Mouse (Mus musculus): ENCODE results near the gene 1700017B05Rik. TPM values are rescaled to one million over a fixed set of nuclear protein-coding genes. Genes with fewer than 3 reads are reported as not detected.

Gene 1700017B05Rik
- total RNA-seq, 1 experiment: 35.6 TPM

- peaks cover 20% of the 10 kb centered on the region for H3K36me3 ChIP-seq (ENCODE audit: control insufficient read depth, insufficient read depth, low read length, poor library complexity, severe bottlenecking)
- DNase-seq (ENCODE audit: low read depth, low spot score): no peak
- H3K9ac ChIP-seq (ENCODE audit: insufficient read depth, low read depth, low read length, poor library complexity, severe bottlenecking): no peak overlapping the region
- no peaks in the 10 kb centered on the region for H3K9me3 ChIP-seq (ENCODE audit: control insufficient read depth, insufficient read depth, low read depth, low read length)
- H3K27ac ChIP-seq (ENCODE audit: insufficient read depth, low read depth, low read length, poor library complexity, severe bottlenecking): no peak overlapping the region
- H3K4me3 ChIP-seq (ENCODE audit: insufficient read depth in 1 of 2, low read depth in 1 of 2, low read length in 2 of 2, poor library complexity in 1 of 2, severe bottlenecking in 1 of 2): no peak overlapping the region
- H3K4me1 ChIP-seq (ENCODE audit: control insufficient read depth in 2 of 2, insufficient read depth in 2 of 2, low read length in 2 of 2, poor library complexity in 1 of 2): peaks cover 6 to 21% of the 10 kb centered on the region in 2 experiments; a peak in 3 of 4 replicates
- TF ChIP-seq HCFC1 (IDR thresholded peaks at IDR 0.05; ENCODE audit: borderline replicate concordance, insufficient read depth, low read length) (no peak), MAFK (IDR thresholded peaks at IDR 0.05; ENCODE audit: insufficient read depth, low read depth, low read length) (no peak), ZNF384 (IDR thresholded peaks at IDR 0.05; ENCODE audit: low read depth, low read length) (no peak), CHD2 (IDR thresholded peaks at IDR 0.05; ENCODE audit: low read depth, low read length) (no peak), ZC3H11A (IDR thresholded peaks at IDR 0.05; ENCODE audit: borderline replicate concordance, low read depth, low read length) (no peak)
- in situ Hi-C loops (cut with MboI; ENCODE audit: low sequenced_read_pairs in 2 of 2, unreplicated experiment in 2 of 2): no loop called here
Observed at GRCm38 (mm10) chr9:57248030-57248942, 14.1 kb downstream of the 1700017B05Rik start.

GRCm38 (mm10) chr9:57247201-57247671, 15.2 kb downstream of the 1700017B05Rik start:
- Histone ChIP-seq H3K27ac (ENCODE audit: insufficient read depth, low read depth, low read length, poor library complexity, severe bottlenecking) (no peak overlapping the region), H3K9ac (ENCODE audit: insufficient read depth, low read depth, low read length, poor library complexity, severe bottlenecking) (no peak overlapping the region), H3K4me1 (ENCODE audit: control insufficient read depth in 2 of 2, insufficient read depth in 2 of 2, low read length in 2 of 2, poor library complexity in 1 of 2) (peaks cover 6 to 26% of the 10 kb centered on the region in 2 experiments; a peak in 3 of 4 replicates), H3K4me3 (ENCODE audit: insufficient read depth in 1 of 2, low read depth in 1 of 2, low read length in 2 of 2, poor library complexity in 1 of 2, severe bottlenecking in 1 of 2) (no peak overlapping the region), H3K9me3 (ENCODE audit: control insufficient read depth, insufficient read depth, low read depth, low read length) (no peaks in the 10 kb centered on the region), H3K36me3 (ENCODE audit: control insufficient read depth, insufficient read depth, low read length, poor library complexity, severe bottlenecking) (peaks cover 9% of the 10 kb centered on the region)
- in situ Hi-C loops (cut with MboI; ENCODE audit: low sequenced_read_pairs in 2 of 2, unreplicated experiment in 2 of 2): no loop called here
- TF ChIP-seq HCFC1 (IDR thresholded peaks at IDR 0.05; ENCODE audit: borderline replicate concordance, insufficient read depth, low read length) (no peak), CHD2 (IDR thresholded peaks at IDR 0.05; ENCODE audit: low read depth, low read length) (no peak), ZNF384 (IDR thresholded peaks at IDR 0.05; ENCODE audit: low read depth, low read length) (no peak), MAFK (IDR thresholded peaks at IDR 0.05; ENCODE audit: insufficient read depth, low read depth, low read length) (no peak), ZC3H11A (IDR thresholded peaks at IDR 0.05; ENCODE audit: borderline replicate concordance, low read depth, low read length) (no peak)
- no peak for DNase-seq (ENCODE audit: low read depth, low spot score)

- no peak overlapping the region for H3K27ac ChIP-seq (ENCODE audit: insufficient read depth, low read depth, low read length, poor library complexity, severe bottlenecking)
- H3K36me3 ChIP-seq (ENCODE audit: control insufficient read depth, insufficient read depth, low read length, poor library complexity, severe bottlenecking): peaks cover 2% of the 10 kb centered on the region; the same call in 1 of the 2 replicates
- H3K4me1 ChIP-seq (ENCODE audit: control insufficient read depth in 2 of 2, insufficient read depth in 2 of 2, low read length in 2 of 2, poor library complexity in 1 of 2): peaks cover 6 to 27% of the 10 kb centered on the region in 2 experiments; a peak in 3 of 4 replicates
- no peaks in the 10 kb centered on the region for H3K9me3 ChIP-seq (ENCODE audit: control insufficient read depth, insufficient read depth, low read depth, low read length)
- no peak overlapping the region for H3K9ac ChIP-seq (ENCODE audit: insufficient read depth, low read depth, low read length, poor library complexity, severe bottlenecking)
- in situ Hi-C loops (cut with MboI; ENCODE audit: low sequenced_read_pairs in 2 of 2, unreplicated experiment in 2 of 2): no loop called here
- H3K4me3 ChIP-seq (ENCODE audit: insufficient read depth in 1 of 2, low read depth in 1 of 2, low read length in 2 of 2, poor library complexity in 1 of 2, severe bottlenecking in 1 of 2): no peak overlapping the region
- no peak for DNase-seq (ENCODE audit: low read depth, low spot score)
- TF ChIP-seq CHD2 (IDR thresholded peaks at IDR 0.05; ENCODE audit: low read depth, low read length) (no peak), ZNF384 (IDR thresholded peaks at IDR 0.05; ENCODE audit: low read depth, low read length) (no peak), MAFK (IDR thresholded peaks at IDR 0.05; ENCODE audit: insufficient read depth, low read depth, low read length) (no peak), HCFC1 (IDR thresholded peaks at IDR 0.05; ENCODE audit: borderline replicate concordance, insufficient read depth, low read length) (no peak), ZC3H11A (IDR thresholded peaks at IDR 0.05; ENCODE audit: borderline replicate concordance, low read depth, low read length) (no peak)
Observed at GRCm38 (mm10) chr9:57246482-57246881, 15.9 kb downstream of the 1700017B05Rik start.

GRCm38 (mm10) chr9:57244106-57244685, 18.2 kb downstream of the 1700017B05Rik start:
- TF ChIP-seq CHD2 (IDR thresholded peaks at IDR 0.05; ENCODE audit: low read depth, low read length): no peak
- TF ChIP-seq MAFK (IDR thresholded peaks at IDR 0.05; ENCODE audit: insufficient read depth, low read depth, low read length): no peak
- TF ChIP-seq ZC3H11A (IDR thresholded peaks at IDR 0.05; ENCODE audit: borderline replicate concordance, low read depth, low read length): no peak
- no peak for TF ChIP-seq ZNF384 (IDR thresholded peaks at IDR 0.05; ENCODE audit: low read depth, low read length)
- TF ChIP-seq HCFC1 (IDR thresholded peaks at IDR 0.05; ENCODE audit: borderline replicate concordance, insufficient read depth, low read length): no peak
- H3K9me3 ChIP-seq (ENCODE audit: control insufficient read depth, insufficient read depth, low read depth, low read length): no peaks in the 10 kb centered on the region
- no peak overlapping the region for H3K4me3 ChIP-seq (ENCODE audit: insufficient read depth in 1 of 2, low read depth in 1 of 2, low read length in 2 of 2, poor library complexity in 1 of 2, severe bottlenecking in 1 of 2)
- no peaks in the 10 kb centered on the region for H3K36me3 ChIP-seq (ENCODE audit: control insufficient read depth, insufficient read depth, low read length, poor library complexity, severe bottlenecking)
- H3K9ac ChIP-seq (ENCODE audit: insufficient read depth, low read depth, low read length, poor library complexity, severe bottlenecking): no peak overlapping the region
- DNase-seq (ENCODE audit: low read depth, low spot score): peak; percentile 31
- H3K27ac ChIP-seq (ENCODE audit: insufficient read depth, low read depth, low read length, poor library complexity, severe bottlenecking): no peak overlapping the region
- in situ Hi-C loops (cut with MboI; ENCODE audit: low sequenced_read_pairs in 2 of 2, unreplicated experiment in 2 of 2): no loop called here
- H3K4me1 ChIP-seq (ENCODE audit: control insufficient read depth in 2 of 2, insufficient read depth in 2 of 2, low read length in 2 of 2, poor library complexity in 1 of 2): peaks cover 6 to 29% of the 10 kb centered on the region in 2 experiments; a peak in 3 of 4 replicates
